Mouse (Mus musculus) CD4-positive, CD25-positive, alpha-beta regulatory T cell, adult 2 months (primary cell): ENCODE results near the gene Olfr622.

Source experiments
- DNase-seq: peaks from one replicate; pipeline ENCODE4 v3.0.0-alpha.2; 2012; ENCODE audit warnings: low read depth, low spot score

The Olfr622 gene

GRCm38 (mm10) chr7:103642602-103643001 lies at the start of gene Olfr622:
Gene Olfr622 (minus strand): TSS chr7:103642702.
- no peak for DNase-seq

- DNase-seq: no peak
Observed at GRCm38 (mm10) chr7:103682420-103682819, 39.9 kb upstream of the Olfr622 start, which contains the start of gene Olfr625-ps1. Gene Olfr625-ps1 (plus strand): TSS chr7:103682720.

GRCm38 (mm10) chr7:103671091-103671490 lies 28.6 kb upstream of the Olfr622 start, which contains the start of gene Olfr624:
Gene Olfr624 (minus strand): TSS chr7:103671191.
- no peak for DNase-seq

- DNase-seq: no peak
Observed at GRCm38 (mm10) chr7:103663598-103663997, 21.1 kb upstream of the Olfr622 start, which contains the start of gene Olfr623. Gene Olfr623 (minus strand): TSS chr7:103663698.

GRCm38 (mm10) chr7:103644070-103644469 lies 1.6 kb upstream of the Olfr622 start:
- DNase-seq: no peak

- no peak for DNase-seq
Observed at GRCm38 (mm10) chr7:103636795-103637194, 5.7 kb downstream of the Olfr622 start.

- no peak for DNase-seq
Observed at GRCm38 (mm10) chr7:103612434-103612833, 30.1 kb downstream of the Olfr622 start, which contains the start of gene Olfr620. Gene Olfr620 (minus strand): TSS chr7:103612534.

- DNase-seq: no peak
Observed at GRCm38 (mm10) chr7:103607425-103607824, 35.1 kb downstream of the Olfr622 start.

GRCm38 (mm10) chr7:103600275-103600674 lies 42.2 kb downstream of the Olfr622 start, which contains the start of gene Olfr619:
Gene Olfr619 (plus strand): TSS chr7:103600575.
- DNase-seq: no peak

GRCm38 (mm10) chr7:103589803-103590202 lies 52.7 kb downstream of the Olfr622 start, which contains the start of gene Olfr618:
Gene Olfr618 (plus strand): TSS chr7:103590103.
- DNase-seq: no peak
